Mouse (Mus musculus): ENCODE measurements around the gene Ikzf2.

The Ikzf2 gene

GRCm38 (mm10) chr1:69659779-69660178 lies 27.3 kb downstream of the Ikzf2 start:
- no peak for DNase-seq (ENCODE audit: low spot score in 2 of 2)

GRCm38 (mm10) chr1:69658051-69658450 lies 29.0 kb downstream of the Ikzf2 start:
- no peak for DNase-seq (ENCODE audit: low spot score in 2 of 2)

DNA sequence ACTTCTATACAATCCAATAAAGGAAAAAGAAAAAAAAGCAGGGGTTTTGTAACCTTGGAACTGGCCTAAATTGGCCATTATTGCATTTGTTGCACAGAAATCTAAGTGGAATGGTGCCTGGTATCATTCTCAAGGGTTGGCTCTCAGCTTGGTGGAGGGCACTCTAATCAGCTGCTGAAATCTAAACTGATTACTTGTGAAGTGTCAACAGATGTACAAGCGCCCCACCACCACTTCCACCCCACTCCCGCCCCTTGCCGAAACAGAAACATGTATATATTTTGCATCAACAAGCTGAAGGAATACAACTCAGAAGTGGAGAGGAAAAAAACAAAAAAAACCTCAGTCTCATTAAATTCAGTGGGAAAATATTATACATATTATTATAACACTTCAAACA lies 29.6 kb downstream of the Ikzf2 start:
- no peak for DNase-seq (ENCODE audit: low spot score in 2 of 2)

- no peak for DNase-seq (ENCODE audit: low spot score in 2 of 2)
Measured at GRCm38 (mm10) chr1:69656929-69657328, 30.1 kb downstream of the Ikzf2 start.

GRCm38 (mm10) chr1:69656047-69656782 lies 30.8 kb downstream of the Ikzf2 start:
- no peak for DNase-seq (ENCODE audit: low spot score in 2 of 2)

DNA sequence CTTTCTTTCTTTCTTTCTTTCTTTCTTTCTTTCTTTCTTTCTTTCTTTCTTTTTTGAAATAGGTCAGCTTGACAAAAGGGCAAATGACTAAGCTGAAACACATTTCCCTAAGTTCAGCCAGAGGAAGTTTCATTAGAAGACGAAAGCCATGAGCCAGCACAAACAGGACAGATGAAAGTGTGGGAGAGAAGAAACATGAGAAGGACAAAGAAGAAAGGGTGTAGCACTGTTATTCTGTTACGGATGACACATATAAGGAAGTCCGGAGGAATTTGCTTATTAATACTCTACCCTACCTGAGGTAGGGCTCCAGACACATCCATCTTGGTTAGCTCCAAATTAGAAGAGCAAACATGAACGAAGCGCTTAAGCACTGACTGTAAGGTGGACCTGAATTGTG lies 31.7 kb downstream of the Ikzf2 start:
- no peak for DNase-seq (ENCODE audit: low spot score in 2 of 2)

DNA sequence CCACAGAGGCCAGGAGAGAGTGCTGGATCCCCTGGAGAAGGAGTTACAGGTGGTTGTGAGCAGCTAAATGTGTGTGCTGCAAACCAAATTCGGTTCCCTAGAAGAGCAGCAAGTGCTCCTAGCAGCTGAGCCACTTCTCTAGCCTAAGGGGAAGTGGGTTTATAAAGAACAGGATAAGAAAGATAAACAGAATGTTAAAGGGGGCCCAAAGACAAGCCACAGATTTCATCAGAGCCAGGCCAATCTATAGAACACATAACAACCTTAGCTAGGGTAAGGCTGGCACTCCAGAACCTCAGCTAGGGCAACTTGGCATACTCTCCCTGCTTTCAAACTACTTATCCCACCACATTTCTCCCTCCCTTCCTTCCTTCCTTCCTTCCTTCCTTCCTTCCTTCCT lies 32.1 kb downstream of the Ikzf2 start:
- no peak for DNase-seq (ENCODE audit: low spot score in 2 of 2)

GRCm38 (mm10) chr1:69653419-69653818 lies 33.6 kb downstream of the Ikzf2 start:
- no peak for DNase-seq (ENCODE audit: low spot score in 2 of 2)

DNA sequence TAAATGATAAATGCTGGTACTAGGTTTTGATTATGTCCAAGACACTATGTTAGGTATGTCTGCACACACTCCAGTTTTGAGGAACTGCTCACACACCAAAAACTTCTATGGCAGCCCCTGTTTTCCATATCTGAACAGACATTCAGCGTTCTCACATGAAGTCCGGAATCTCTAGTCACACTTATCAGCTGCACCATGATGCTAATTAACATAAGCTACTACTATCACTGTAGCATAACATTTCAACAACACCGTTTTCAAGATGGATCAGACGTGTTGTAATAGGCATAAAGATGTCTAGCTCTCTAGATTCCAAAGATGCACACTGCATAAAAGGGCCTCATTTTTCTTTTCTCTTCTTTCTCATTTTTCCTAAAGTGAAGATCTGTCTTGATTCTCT lies 43.9 kb downstream of the Ikzf2 start:
- no peak for DNase-seq (ENCODE audit: low spot score in 2 of 2)

DNA sequence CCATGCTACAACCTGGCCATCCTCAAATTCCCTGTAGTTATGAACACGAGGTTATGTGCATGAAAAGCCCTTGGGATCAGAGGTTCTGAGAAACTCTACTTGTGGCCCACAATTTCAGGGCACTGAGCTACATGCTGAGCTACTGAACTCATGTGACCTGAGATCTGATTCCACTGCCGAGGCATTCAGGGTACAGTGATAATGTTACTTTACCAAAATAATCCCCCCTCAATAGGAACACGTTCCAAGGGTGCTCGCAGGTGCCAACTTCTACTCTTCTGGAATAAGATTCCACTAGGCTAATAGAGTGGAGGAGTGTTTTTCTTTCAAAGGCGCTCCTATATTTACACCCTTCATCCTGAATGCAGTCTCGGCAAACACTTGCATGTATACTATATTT lies 45.1 kb downstream of the Ikzf2 start:
- no peak for DNase-seq (ENCODE audit: low spot score in 2 of 2)

- DNase-seq (ENCODE audit: low spot score in 2 of 2), result no peak
Measured at GRCm38 (mm10) chr1:69638321-69638720, 48.7 kb downstream of the Ikzf2 start.

DNA sequence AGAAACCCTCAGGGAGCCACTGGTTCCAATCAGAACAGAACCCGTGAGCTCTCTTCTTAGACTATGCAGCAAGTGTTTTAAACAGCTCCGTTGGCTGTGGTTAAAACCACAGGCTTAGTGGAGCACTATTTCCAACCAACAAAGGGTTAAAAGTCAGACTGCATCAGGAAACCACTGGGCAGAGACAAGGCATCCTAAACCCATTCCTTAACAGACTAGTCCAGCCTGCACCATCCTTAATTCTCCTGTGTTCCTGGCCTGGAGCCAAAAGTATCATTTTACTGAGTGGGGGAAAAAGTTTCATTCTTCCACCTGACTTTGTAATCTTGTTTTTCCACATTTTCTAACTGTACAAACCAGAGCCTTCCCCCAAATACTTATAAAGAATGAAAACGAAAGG lies 49.1 kb downstream of the Ikzf2 start:
- DNase-seq (ENCODE audit: low spot score in 2 of 2), result no peak

GRCm38 (mm10) chr1:69634259-69634658 lies 52.8 kb downstream of the Ikzf2 start:
- no peak for DNase-seq (ENCODE audit: low spot score in 2 of 2)

GRCm38 (mm10) chr1:69630508-69630907 lies 56.5 kb downstream of the Ikzf2 start:
- DNase-seq (ENCODE audit: low spot score in 2 of 2), result no peak

DNA sequence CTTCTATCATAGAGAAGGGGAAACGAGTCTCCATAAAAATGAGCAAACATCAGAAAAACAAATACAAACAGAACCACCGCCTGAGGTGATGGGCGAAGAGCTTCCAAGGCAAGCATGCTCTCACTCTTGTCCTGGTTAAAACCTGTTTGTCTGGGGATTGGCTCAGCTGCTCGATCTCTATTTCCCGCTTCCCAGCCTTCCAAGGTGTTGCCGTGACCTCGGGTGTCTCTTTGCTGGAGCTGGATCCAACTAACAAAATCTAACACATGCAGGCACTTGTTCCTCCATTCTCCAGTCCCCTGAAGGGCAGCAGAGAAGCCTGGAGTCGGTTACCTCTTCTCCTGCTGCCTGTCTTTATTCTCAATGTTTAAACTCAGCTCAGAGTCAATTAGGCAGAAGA lies 57.5 kb downstream of the Ikzf2 start:
- DNase-seq (ENCODE audit: low spot score in 2 of 2), result no peak

DNA sequence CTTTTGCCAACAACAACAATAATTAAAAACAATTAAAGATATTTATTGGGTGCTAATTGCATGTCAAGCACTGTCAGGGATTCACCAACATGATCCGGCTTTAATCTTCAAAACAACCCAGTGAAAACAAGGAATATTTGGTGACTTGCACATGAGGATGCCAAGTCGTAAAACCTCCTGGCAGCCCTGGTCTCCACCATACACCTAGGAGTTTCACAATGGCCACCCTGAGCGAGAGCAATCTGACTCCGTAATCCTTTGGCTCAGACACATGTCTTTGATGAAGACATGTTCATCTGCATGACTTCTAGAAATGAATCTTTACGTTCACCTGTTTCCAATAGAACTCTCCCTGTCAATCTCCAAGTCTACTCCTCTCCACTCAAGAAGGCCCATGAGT lies 75.0 kb downstream of the Ikzf2 start:
- DNase-seq (ENCODE audit: low spot score in 2 of 2), result no peak

DNA sequence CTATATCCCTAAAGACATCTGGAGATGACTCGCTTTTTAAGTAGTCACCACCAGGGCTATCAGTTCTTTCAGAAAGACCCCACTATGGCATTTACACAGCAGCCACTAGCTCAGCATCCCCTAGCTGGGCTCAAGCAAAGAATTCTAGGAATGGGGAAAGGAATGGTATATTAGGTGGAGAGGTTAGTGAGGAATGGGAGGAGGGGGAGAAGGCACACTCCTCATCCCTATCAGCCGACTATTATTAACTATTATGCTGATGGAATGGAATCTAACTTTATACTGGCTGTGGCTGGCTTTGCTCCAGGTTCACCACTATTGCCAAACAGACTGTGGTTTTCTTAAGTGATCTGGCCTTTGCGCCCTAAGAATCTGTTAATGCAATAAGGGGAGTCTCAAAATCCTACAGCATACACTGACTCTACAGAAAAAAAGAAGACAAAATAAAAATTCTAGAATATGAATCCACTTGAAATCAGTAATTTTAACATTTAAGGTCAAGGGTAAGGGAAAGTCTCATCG lies 75.8 kb downstream of the Ikzf2 start:
- no peak for DNase-seq (ENCODE audit: low spot score in 2 of 2)

DNA sequence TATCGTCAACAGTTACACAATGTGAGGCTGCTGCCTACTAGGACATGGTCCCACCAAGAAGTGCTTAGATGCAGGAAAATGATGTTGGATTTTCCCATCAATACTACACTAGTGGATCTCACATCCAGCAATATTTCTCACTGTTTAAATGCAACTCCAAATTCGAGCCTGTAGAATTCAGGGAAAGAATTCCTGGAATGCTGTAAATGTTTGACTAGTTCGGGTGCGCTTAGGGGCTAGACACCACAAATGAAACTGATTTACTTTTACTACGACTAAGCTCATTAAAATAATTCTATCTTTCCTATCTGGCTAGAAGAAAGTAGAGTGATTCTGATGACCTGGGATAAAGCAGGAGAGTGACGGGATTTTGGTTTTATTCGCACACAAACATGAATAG lies 76.3 kb downstream of the Ikzf2 start:
- no peak for DNase-seq (ENCODE audit: low spot score in 2 of 2)

DNA sequence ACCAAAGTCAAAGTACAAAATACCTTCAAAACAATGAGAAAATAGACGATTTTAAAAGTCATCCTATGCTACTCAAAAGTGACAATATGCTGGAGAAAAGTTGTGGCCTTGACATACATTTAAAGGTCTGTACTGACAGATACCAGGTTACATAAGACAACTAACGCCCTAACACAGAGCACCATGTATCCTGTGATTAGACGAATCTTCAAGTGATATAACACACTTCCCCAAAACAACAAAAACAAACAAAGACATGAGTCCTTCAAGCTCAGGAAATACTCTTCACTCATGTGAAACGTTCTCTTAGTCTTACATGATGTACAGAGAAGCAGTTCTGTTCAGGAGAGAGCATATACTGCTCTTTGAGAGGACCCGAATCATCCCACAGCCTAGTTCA lies 78.2 kb downstream of the Ikzf2 start:
- DNase-seq (ENCODE audit: low spot score in 2 of 2), result no peak

GRCm38 (mm10) chr1:69606844-69607243 lies 80.2 kb downstream of the Ikzf2 start:
- no peak for DNase-seq (ENCODE audit: low spot score in 2 of 2)

DNA sequence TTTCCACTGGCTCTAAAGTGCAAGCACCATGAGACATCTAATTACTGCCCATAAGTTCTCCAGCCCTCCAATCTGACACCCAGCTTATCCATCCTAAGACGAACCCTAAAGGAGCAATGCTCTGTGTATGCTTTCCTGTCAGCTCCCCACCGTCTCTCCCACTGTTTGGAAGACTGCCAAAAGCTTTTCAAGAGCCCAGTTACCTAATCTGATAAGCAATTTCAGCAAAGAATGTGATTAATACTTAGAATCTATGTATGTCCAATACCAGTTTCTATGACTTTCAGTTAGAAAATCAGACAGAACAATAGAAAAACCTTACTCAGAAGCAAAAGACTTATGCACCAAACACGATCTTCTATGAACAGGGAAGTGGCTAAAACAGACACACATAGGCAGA lies 82.8 kb downstream of the Ikzf2 start:
- DNase-seq (ENCODE audit: low spot score in 2 of 2), result no peak

DNA sequence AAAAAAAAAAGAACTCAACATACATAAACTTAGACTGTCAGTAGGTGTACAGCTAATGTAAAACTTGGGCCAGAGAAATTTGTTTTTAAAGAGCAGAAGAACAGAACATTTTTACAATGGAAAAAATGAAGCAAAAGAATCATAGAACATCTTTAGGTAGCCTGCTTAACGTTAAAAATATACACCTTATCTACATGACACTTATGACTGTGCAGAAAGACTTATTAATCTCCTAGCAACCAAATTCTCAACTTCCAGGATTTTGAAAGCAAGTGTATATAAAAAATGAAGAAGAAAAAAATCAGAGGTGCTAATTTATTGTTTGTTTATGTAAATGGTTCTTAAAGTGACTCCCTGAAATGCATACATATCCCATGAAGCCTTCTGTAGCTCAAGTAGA lies 86.1 kb downstream of the Ikzf2 start:
- DNase-seq (ENCODE audit: low spot score in 2 of 2), result no peak

DNA sequence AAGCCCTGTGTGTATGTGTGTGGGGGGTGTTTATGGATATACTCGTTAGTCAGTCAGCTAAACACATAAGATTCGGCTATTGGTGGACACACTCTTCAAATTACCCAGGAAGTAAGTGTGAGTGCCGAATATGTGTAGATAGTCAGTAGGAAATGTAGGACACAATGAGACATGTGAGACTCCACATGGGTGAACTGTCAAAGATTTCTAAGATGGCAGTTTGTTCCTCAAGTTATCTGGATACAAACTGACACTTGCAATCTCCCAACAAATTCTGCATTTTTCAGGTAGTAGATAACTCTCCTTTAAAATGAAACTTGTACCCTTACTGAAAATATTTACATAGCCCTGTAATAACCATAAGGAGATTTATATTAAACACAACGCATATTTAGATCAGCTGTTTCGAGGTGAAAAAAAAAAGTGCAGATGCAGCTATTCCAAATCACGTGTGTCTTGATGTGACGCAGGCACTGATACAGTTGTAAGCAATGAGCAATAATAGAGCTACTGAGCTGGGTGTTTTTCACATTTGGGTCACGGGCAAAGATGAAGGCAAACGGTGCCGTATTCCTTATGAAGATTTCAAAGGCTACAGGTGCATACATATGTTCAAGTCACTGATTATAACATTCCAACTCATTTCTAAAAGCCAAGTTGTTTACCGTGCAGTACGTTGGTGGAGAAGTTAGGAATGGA lies 87.8 kb downstream of the Ikzf2 start:
- DNase-seq (ENCODE audit: low spot score in 2 of 2), result no peak
